Mouse (Mus musculus) intestine, embryonic 16.5 days (tissue): Measurements from ENCODE around the gene 9130019O22Rik. TPM values are rescaled to one million over a fixed set of nuclear protein-coding genes. Genes with fewer than 3 reads are reported as not detected.

Experiments
- ATAC-seq: fragments of 200-750 bp; cut with Nextera tagmentation; 2 replicates; pipeline ENCODE4 v1.8.0; 2017; ENCODE audit warnings: moderate TSS enrichment, moderate library complexity
- H3K27ac ChIP-seq: fragments of 300-500 bp; sonication (generic); 2 replicates; pipeline ENCODE4 v1.5.1; 2014; ENCODE audit warnings: mild to moderate bottlenecking, low read length
- H3K27me3 ChIP-seq: fragments of 300-500 bp; sonication (generic); replicated peaks from 2 replicates; pipeline ENCODE4 v1.6.1; 2014; ENCODE audit warnings: low read length, control low read depth, mixed read lengths; ENCODE audit not compliant: control insufficient read depth, insufficient read depth
- H3K36me3 ChIP-seq: fragments of 300-500 bp; sonication (generic); 2 replicates; pipeline ENCODE4 v1.6.1; 2014; ENCODE audit warnings: low read length, control low read depth; ENCODE audit not compliant: control insufficient read depth, insufficient read depth
- H3K4me1 ChIP-seq: fragments of 300-500 bp; sonication (generic); 2 replicates; pipeline ENCODE4 v1.6.1; 2014; ENCODE audit warnings: low read length, control low read depth, mixed read lengths; ENCODE audit not compliant: control insufficient read depth, insufficient read depth
- H3K4me2 ChIP-seq: fragments of 300-500 bp; sonication (generic); 2 replicates; pipeline ENCODE4 v1.6.1; 2014; ENCODE audit warnings: low read depth, low read length, control low read depth
- H3K4me3 ChIP-seq: fragments of 300-500 bp; sonication (generic); 2 replicates; pipeline ENCODE4 v1.5.1; 2014; ENCODE audit warnings: mild to moderate bottlenecking, low read length
- H3K9ac ChIP-seq: fragments of 300-500 bp; sonication (generic); 2 replicates; pipeline ENCODE4 v1.6.1; 2014; ENCODE audit warnings: low read depth, low read length
- H3K9me3 ChIP-seq: fragments of 300-500 bp; sonication (generic); 2 replicates; pipeline ENCODE4 v1.6.1; 2016; ENCODE audit warnings: low read length, control low read depth; ENCODE audit not compliant: control insufficient read depth
- WGBS: fragments of 180-500 bp; shearing (Covaris S2); extraction: QIAGEN DNeasy Blood & Tissue Kit; methylation state at CpG from one replicate; pipeline ENCODE4 v1.1.7; 2014; 5-methylcytosine and 5-hydroxymethylcytosine counted together
- polyA plus RNA-seq: library from polyadenylated mRNA; unstranded; fragments of >200 nt; fragmentation: Nextera tagmentation; extraction: Ambion mirVana; gene quantifications from 2 replicates; pipeline ENCODE4 v1.2.1, GENCODE M21; 2015

9130019O22Rik gene
- polyA plus RNA-seq, 1 experiment from 2014 or later: 6.9 TPM

DNA sequence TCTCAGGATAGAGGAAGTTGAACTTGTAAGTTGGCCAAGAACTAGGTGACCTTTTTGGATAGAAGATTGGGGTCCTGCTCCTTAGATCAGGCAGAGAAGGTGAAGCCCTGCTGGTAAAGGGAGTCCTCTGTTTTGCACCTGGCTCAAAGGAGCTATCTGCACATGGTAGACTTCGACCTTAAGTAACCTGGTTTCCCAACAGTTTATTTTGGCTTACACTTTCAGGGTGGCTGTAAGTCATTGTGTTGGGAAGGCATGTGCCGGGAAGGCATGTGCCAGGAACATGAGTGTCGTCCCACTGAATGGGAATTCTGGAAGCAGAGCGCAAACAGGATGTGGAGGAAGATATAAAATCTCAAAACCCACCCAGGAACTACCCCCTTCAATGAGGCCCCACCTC lies 51.4 kb downstream of the 9130019O22Rik start:
- ATAC-seq: no peak
- no peak overlapping the region for H3K4me2 ChIP-seq
- no peak overlapping the region for H3K9ac ChIP-seq
- no peaks in the 10 kb centered on the region for H3K4me1 ChIP-seq
- H3K9me3 ChIP-seq: no peaks in the 10 kb centered on the region
- no peaks in the 10 kb centered on the region for H3K36me3 ChIP-seq
- H3K27ac ChIP-seq: no peak overlapping the region
- no peak overlapping the region for H3K4me3 ChIP-seq
- 86% methylated on average over 4 of the region's 4 CpGs for WGBS
- H3K27me3 ChIP-seq: no peaks in the 10 kb centered on the region

DNA sequence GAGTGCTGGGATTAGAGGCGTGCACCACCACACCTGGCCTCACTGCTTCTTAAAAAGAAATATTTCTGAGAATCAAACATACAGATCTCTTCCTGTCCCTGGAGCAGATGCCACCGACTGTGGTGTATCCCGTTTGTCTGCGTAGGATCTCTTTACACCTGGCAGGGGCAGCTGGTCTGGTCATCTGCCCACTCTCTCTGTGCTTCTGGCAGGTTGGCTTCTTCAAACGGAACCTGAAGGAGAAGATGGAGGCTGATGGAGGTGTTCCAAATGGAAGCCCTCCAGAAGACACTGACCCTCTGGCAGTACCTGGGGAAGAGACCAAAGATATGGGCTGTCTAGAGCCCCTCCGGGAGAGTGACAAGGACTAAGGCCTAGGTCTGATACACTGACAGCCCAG lies 53.7 kb downstream of the 9130019O22Rik start:
- no peaks in the 10 kb centered on the region for H3K27me3 ChIP-seq
- H3K9ac ChIP-seq: no peak overlapping the region
- no peaks in the 10 kb centered on the region for H3K36me3 ChIP-seq
- no peak overlapping the region for H3K4me3 ChIP-seq
- H3K4me2 ChIP-seq: no peak overlapping the region
- no peak overlapping the region for H3K27ac ChIP-seq
- no peaks in the 10 kb centered on the region for H3K9me3 ChIP-seq
- ATAC-seq: no peak
- WGBS: 88% methylated on average over 6 of the region's 6 CpGs
- no peaks in the 10 kb centered on the region for H3K4me1 ChIP-seq

Other genes starting within 250 kb of the 9130019O22Rik start
- 0.26 and 0.42 TPM in 2 replicates for gene Spn, start 249.3 kb downstream of the 9130019O22Rik start, polyA plus RNA-seq
- 42.2 and 43.3 TPM in 2 replicates for gene Cd2bp2, start 191.1 kb downstream of the 9130019O22Rik start, polyA plus RNA-seq
- 15.5 and 18.4 TPM in 2 replicates for gene Tbc1d10b, start 178.7 kb downstream of the 9130019O22Rik start, polyA plus RNA-seq
- 20.3 and 21.0 TPM in 2 replicates for gene Mylpf, start 178.3 kb downstream of the 9130019O22Rik start, polyA plus RNA-seq
- gene Zfp553, start 154.1 kb downstream of the 9130019O22Rik start, polyA plus RNA-seq: 21.6 and 23.6 TPM in 2 replicates
- 15.4 and 16.3 TPM in 2 replicates for gene Sept1, start 154.0 kb downstream of the 9130019O22Rik start, polyA plus RNA-seq
- 34.2 and 37.8 TPM in 2 replicates for gene Zfp771, start 142.9 kb downstream of the 9130019O22Rik start, polyA plus RNA-seq
- 176 and 195 TPM in 2 replicates for gene Dctpp1, start 126.5 kb downstream of the 9130019O22Rik start, polyA plus RNA-seq
- gene Sephs2, start 113.1 kb downstream of the 9130019O22Rik start, polyA plus RNA-seq: 187 and 224 TPM in 2 replicates
- gene Itgal, start 90.9 kb downstream of the 9130019O22Rik start, polyA plus RNA-seq: 2.4 and 2.8 TPM in 2 replicates
- gene Zfp768, start 41.6 kb downstream of the 9130019O22Rik start, polyA plus RNA-seq: 21.9 and 23.4 TPM in 2 replicates
- gene Zfp747, start 11.1 kb downstream of the 9130019O22Rik start, polyA plus RNA-seq: 11.7 and 13.6 TPM in 2 replicates
- gene E430018J23Rik, start 6.5 kb upstream of the 9130019O22Rik start, polyA plus RNA-seq: 8.2 and 10.2 TPM in 2 replicates
- 8.5 TPM in 2 replicates for gene Zfp764, start 19.7 kb upstream of the 9130019O22Rik start, polyA plus RNA-seq
- 20.8 and 23.4 TPM in 2 replicates for gene Zfp688, start 34.9 kb upstream of the 9130019O22Rik start, polyA plus RNA-seq
- 4.5 and 5.9 TPM in 2 replicates for gene Zfp689, start 62.0 kb upstream of the 9130019O22Rik start, polyA plus RNA-seq
- 36.2 and 39.8 TPM in 2 replicates for gene Prr14, start 72.4 kb upstream of the 9130019O22Rik start, polyA plus RNA-seq
- 8.0 and 8.9 TPM in 2 replicates for gene Fbrs, start 92.0 kb upstream of the 9130019O22Rik start, polyA plus RNA-seq
- gene Srcap, start 124.8 kb upstream of the 9130019O22Rik start, polyA plus RNA-seq: 18.4 and 18.6 TPM in 2 replicates
- 10.8 and 11.3 TPM in 2 replicates for gene Gm42715, start 132.4 kb upstream of the 9130019O22Rik start, polyA plus RNA-seq
- 5.1 and 7.7 TPM in 2 replicates for gene Tmem265, start 174.2 kb upstream of the 9130019O22Rik start, polyA plus RNA-seq
- 35.7 and 37.7 TPM in 2 replicates for gene Phkg2, start 186.2 kb upstream of the 9130019O22Rik start, polyA plus RNA-seq
- gene Ccdc189, start 201.4 kb upstream of the 9130019O22Rik start, polyA plus RNA-seq: 4.8 and 5.2 TPM in 2 replicates
- 34.3 and 35.2 TPM in 2 replicates for gene Rnf40, start 201.6 kb upstream of the 9130019O22Rik start, polyA plus RNA-seq
- gene Zfp629, start 228.6 kb upstream of the 9130019O22Rik start, polyA plus RNA-seq: 7.9 and 8.5 TPM in 2 replicates